Mouse (Mus musculus) kidney, adult 2 months (tissue): Measurements from ENCODE around the gene Ttc23l.

Experiments used
- CTCF ChIP-seq: fragments of 200-500 bp; conservative IDR thresholded peaks from 2 replicates; pipeline ENCODE4 v1.5.1; 2011; ENCODE audit warnings: low read depth, mild to moderate bottlenecking, control low read depth, low read length, moderate library complexity, mixed read lengths; ENCODE audit not compliant: insufficient read depth, insufficient read length
- POLR2A ChIP-seq: fragments of 200-500 bp; IDR thresholded peaks from one replicate; pipeline ENCODE4 v1.6.1; 2011; ENCODE audit warnings: low read depth, low read length, control low read depth

GRCm38 (mm10) chr15:10506099-10506498 lies 52.4 kb downstream of the Ttc23l start:
- no peak for TF ChIP-seq CTCF
- TF ChIP-seq POLR2A: no peak
